Mouse (Mus musculus) CD4-positive helper T cell, adult 2 months (primary cell): ENCODE measurements around the gene 1810009J06Rik.
"Not testable (repeated sequence)": the region's sequence is repeated elsewhere in the genome, so short reads cannot be mapped to it uniquely, and the experiment has no call there.

ENCODE experiments used
- DNase-seq: peaks from one replicate; pipeline ENCODE4 v3.0.0-alpha.2; 2012; ENCODE audit warnings: low read depth, missing footprints, low spot score

The 1810009J06Rik gene

GRCm38 (mm10) chr6:40964454-40964853 is at the start of gene 1810009J06Rik:
Gene 1810009J06Rik, plus strand, starts transcription at chr6:40964754.
- DNase-seq = not testable (repeated sequence)

GRCm38 (mm10) chr6:40919954-40920353 is 44.6 kb upstream of the 1810009J06Rik start:
- DNase-seq = no peak

- no peak for DNase-seq
Measured at GRCm38 (mm10) chr6:40940457-40940856, 24.1 kb upstream of the 1810009J06Rik start, which contains the start of gene 1700074P13Rik. Gene 1700074P13Rik, minus strand, starts transcription at chr6:40940557.

- no peak for DNase-seq
Measured at GRCm38 (mm10) chr6:40951770-40952169, 12.8 kb upstream of the 1810009J06Rik start, which contains the start of gene Gm4744. Gene Gm4744, minus strand, starts transcription at chr6:40951870.

- DNase-seq = no peak
Measured at GRCm38 (mm10) chr6:40953716-40954115, 10.8 kb upstream of the 1810009J06Rik start.

- DNase-seq = not testable (repeated sequence)
Measured at GRCm38 (mm10) chr6:40999379-40999778, 34.8 kb downstream of the 1810009J06Rik start, which contains the start of gene Gm2663. Gene Gm2663, minus strand, starts transcription at chr6:40999479.

- DNase-seq = peak; percentile 5
Measured at GRCm38 (mm10) chr6:41015065-41015464, 50.5 kb downstream of the 1810009J06Rik start.
